Mouse (Mus musculus) cerebellum, adult 2 months (tissue): ENCODE data around the gene Igflr1.

Source experiments
- CTCF ChIP-seq: fragments of 200-500 bp; IDR thresholded peaks from 2 replicates; pipeline ENCODE4 v1.5.1; 2011; ENCODE audit warnings: low read depth, mild to moderate bottlenecking, control low read depth, low read length, moderate library complexity, borderline replicate concordance; ENCODE audit not compliant: insufficient read depth
- POLR2A ChIP-seq: fragments of 200-500 bp; IDR thresholded peaks from 2 replicates; pipeline ENCODE4 v1.6.1; 2011; ENCODE audit warnings: low read length, control low read depth, borderline replicate concordance; ENCODE audit not compliant: insufficient read depth

DNA sequence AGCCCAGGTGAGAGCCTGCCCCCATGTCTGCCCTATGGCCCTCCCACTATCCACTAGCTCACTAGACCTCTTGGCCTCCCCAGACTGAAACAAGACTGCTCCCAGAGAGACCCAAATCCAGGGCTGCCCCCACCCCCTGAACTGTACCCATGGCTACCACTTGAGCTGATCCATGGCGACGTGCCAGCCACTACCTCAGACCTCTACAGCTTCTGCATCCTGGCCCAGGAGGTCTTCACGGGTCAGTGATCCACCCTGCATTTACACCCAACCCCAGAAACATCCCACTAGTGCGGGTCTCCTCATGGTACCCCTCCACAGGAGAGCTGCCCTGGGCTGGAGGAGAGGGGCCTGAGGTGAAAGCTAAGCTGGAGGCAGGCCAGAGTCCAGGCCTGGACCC lies 44.8 kb upstream of the Igflr1 start:
- TF ChIP-seq CTCF, result no peak
- TF ChIP-seq POLR2A, result no peak
